Mouse (Mus musculus): ENCODE measurements around the gene Zfp398. TPM values are rescaled to one million over a fixed set of nuclear protein-coding genes. Genes with fewer than 3 reads are reported as not detected.

Gene Zfp398
- polyA plus RNA-seq, 1 experiment from 2014 or later: 1.9 TPM

GRCm38 (mm10) chr6:47807419-47807818, 28.0 kb upstream of the Zfp398 start:
- Histone ChIP-seq H3K27ac (ENCODE audit: low read length) (no peak overlapping the region), H3K4me2 (ENCODE audit: low read depth, low read length) (no peak overlapping the region), H3K36me3 (ENCODE audit: control insufficient read depth, insufficient read depth) (peaks cover 14% of the 10 kb centered on the region; the same call in 1 of the 2 replicates), H3K9me3 (replicated peaks; ENCODE audit: control insufficient read depth, low read length) (no peaks in the 10 kb centered on the region), H3K4me3 (ENCODE audit: low read depth, low read length) (no peak overlapping the region), H3K4me1 (ENCODE audit: control insufficient read depth, low read depth, low read length) (peaks cover 17% of the 10 kb centered on the region), H3K9ac (ENCODE audit: low read depth, low read length) (no peak overlapping the region), H3K27me3 (ENCODE audit: control insufficient read depth, insufficient read depth, low read depth, low read length) (no peaks in the 10 kb centered on the region)
- no peak for ATAC-seq (ENCODE audit: low read depth)
- WGBS (ENCODE audit: insufficient replicate concordance): 70% methylated on average over 2 of the region's 2 CpGs

GRCm38 (mm10) chr6:47808545-47808944, 26.9 kb upstream of the Zfp398 start:
- ATAC-seq (ENCODE audit: low read depth): no peak
- H3K9me3 ChIP-seq (replicated peaks; ENCODE audit: control insufficient read depth, low read length): no peaks in the 10 kb centered on the region
- 77% methylated on average over 5 of the region's 5 CpGs for WGBS (ENCODE audit: insufficient replicate concordance)

GRCm38 (mm10) chr6:47809053-47809452, 26.4 kb upstream of the Zfp398 start:
- Histone ChIP-seq H3K4me1 (ENCODE audit: control insufficient read depth, low read depth, low read length) (peaks cover 20% of the 10 kb centered on the region), H3K36me3 (ENCODE audit: control insufficient read depth, insufficient read depth) (peaks cover 5% of the 10 kb centered on the region; the same call in 1 of the 2 replicates), H3K27me3 (ENCODE audit: control insufficient read depth, insufficient read depth, low read depth, low read length) (no peaks in the 10 kb centered on the region), H3K4me3 (ENCODE audit: low read depth, low read length) (no peak overlapping the region), H3K4me2 (ENCODE audit: low read depth, low read length) (no peak overlapping the region), H3K9me3 (replicated peaks; ENCODE audit: control insufficient read depth, low read length) (no peaks in the 10 kb centered on the region), H3K9ac (ENCODE audit: low read depth, low read length) (no peak overlapping the region), H3K27ac (ENCODE audit: low read length) (no peak overlapping the region)
- no peak for ATAC-seq (ENCODE audit: low read depth)
- 63% methylated on average over 4 of the region's 4 CpGs for whole genome bisulfite sequencing (ENCODE audit: insufficient replicate concordance)

More at GRCm38 (mm10) chr6:47808545-47808944, 26.9 kb upstream of the Zfp398 start:
- Histone ChIP-seq H3K9ac (ENCODE audit: low read depth, low read length) (no peak overlapping the region), H3K4me3 (ENCODE audit: low read depth, low read length) (no peak overlapping the region), H3K36me3 (ENCODE audit: control insufficient read depth, insufficient read depth) (peaks cover 5% of the 10 kb centered on the region; the same call in 1 of the 2 replicates), H3K4me1 (ENCODE audit: control insufficient read depth, low read depth, low read length) (peaks cover 17% of the 10 kb centered on the region), H3K27ac (ENCODE audit: low read length) (no peak overlapping the region), H3K4me2 (ENCODE audit: low read depth, low read length) (no peak overlapping the region), H3K27me3 (ENCODE audit: control insufficient read depth, insufficient read depth, low read depth, low read length) (no peaks in the 10 kb centered on the region)

- peaks cover 5% of the 10 kb centered on the region; the same call in 1 of the 2 replicates for H3K36me3 ChIP-seq (ENCODE audit: control insufficient read depth, insufficient read depth)
- no peaks in the 10 kb centered on the region for H3K9me3 ChIP-seq (replicated peaks; ENCODE audit: control insufficient read depth, low read length)
- ATAC-seq (ENCODE audit: low read depth): no peak
- no peak overlapping the region for H3K9ac ChIP-seq (ENCODE audit: low read depth, low read length)
- H3K27ac ChIP-seq (ENCODE audit: low read length): no peak overlapping the region
- no peak overlapping the region for H3K4me2 ChIP-seq (ENCODE audit: low read depth, low read length)
- H3K4me3 ChIP-seq (ENCODE audit: low read depth, low read length): no peak overlapping the region
- H3K27me3 ChIP-seq (ENCODE audit: control insufficient read depth, insufficient read depth, low read depth, low read length): no peaks in the 10 kb centered on the region
- H3K4me1 ChIP-seq (ENCODE audit: control insufficient read depth, low read depth, low read length): peaks cover 23% of the 10 kb centered on the region
- WGBS (ENCODE audit: insufficient replicate concordance): 58% methylated on average over 2 of the region's 2 CpGs
These were observed 25.3 kb upstream of the Zfp398 start for GRCm38 (mm10) chr6:47810181-47810580.

- no peak for ATAC-seq (ENCODE audit: low read depth)
- Histone ChIP-seq H3K36me3 (ENCODE audit: control insufficient read depth, insufficient read depth) (peaks cover 4% of the 10 kb centered on the region; the same call in 1 of the 2 replicates), H3K27ac (ENCODE audit: low read length) (no peak overlapping the region; the same call in 1 of the 2 replicates), H3K4me3 (ENCODE audit: low read depth, low read length) (peak overlapping the region; percentile 82), H3K4me2 (ENCODE audit: low read depth, low read length) (peak overlapping the region; percentile 90), H3K9ac (ENCODE audit: low read depth, low read length) (no peak overlapping the region), H3K27me3 (ENCODE audit: control insufficient read depth, insufficient read depth, low read depth, low read length) (no peaks in the 10 kb centered on the region), H3K4me1 (ENCODE audit: control insufficient read depth, low read depth, low read length) (peaks cover 23% of the 10 kb centered on the region), H3K9me3 (replicated peaks; ENCODE audit: control insufficient read depth, low read length) (no peaks in the 10 kb centered on the region)
- 59% methylated on average over 5 of the region's 5 CpGs for WGBS (ENCODE audit: insufficient replicate concordance)
These were observed 24.1 kb upstream of the Zfp398 start for GRCm38 (mm10) chr6:47811324-47811723.

- no peaks in the 10 kb centered on the region for H3K36me3 ChIP-seq (ENCODE audit: control insufficient read depth, insufficient read depth)
- H3K4me3 ChIP-seq (ENCODE audit: low read depth, low read length): peak overlapping the region; percentile 82
- peak overlapping the region; percentile 89 for H3K27ac ChIP-seq (ENCODE audit: low read length)
- H3K9ac ChIP-seq (ENCODE audit: low read depth, low read length): peak overlapping the region; percentile 78
- under 1% methylated on average over 17 of the region's 17 CpGs for WGBS (ENCODE audit: insufficient replicate concordance)
- no peaks in the 10 kb centered on the region for H3K27me3 ChIP-seq (ENCODE audit: control insufficient read depth, insufficient read depth, low read depth, low read length)
- ATAC-seq (ENCODE audit: low read depth): no peak
- peaks cover 23% of the 10 kb centered on the region for H3K4me1 ChIP-seq (ENCODE audit: control insufficient read depth, low read depth, low read length)
- H3K9me3 ChIP-seq (replicated peaks; ENCODE audit: control insufficient read depth, low read length): no peaks in the 10 kb centered on the region
- peak overlapping the region; percentile 90 for H3K4me2 ChIP-seq (ENCODE audit: low read depth, low read length)
These were observed 23.1 kb upstream of the Zfp398 start for GRCm38 (mm10) chr6:47812271-47812915.

- under 1% methylated on average over 44 of the region's 44 CpGs for WGBS (ENCODE audit: insufficient replicate concordance)
- Histone ChIP-seq H3K27ac (ENCODE audit: low read length) (peak within 1 kb of the TSS; percentile 89), H3K27me3 (ENCODE audit: control insufficient read depth, insufficient read depth, low read depth, low read length) (no peaks in the 10 kb centered on the region), H3K4me1 (ENCODE audit: control insufficient read depth, low read depth, low read length) (peaks cover 23% of the 10 kb centered on the region), H3K36me3 (ENCODE audit: control insufficient read depth, insufficient read depth) (no peaks in the 10 kb centered on the region), H3K9me3 (replicated peaks; ENCODE audit: control insufficient read depth, low read length) (no peaks in the 10 kb centered on the region), H3K4me2 (ENCODE audit: low read depth, low read length) (peak within 1 kb of the TSS; percentile 90), H3K4me3 (ENCODE audit: low read depth, low read length) (peak within 1 kb of the TSS; percentile 82), H3K9ac (ENCODE audit: low read depth, low read length) (peak within 1 kb of the TSS; percentile 78)
- ATAC-seq (ENCODE audit: low read depth): peak; percentile 97
These were observed 22.1 kb upstream of the Zfp398 start, which contains the start of gene Pdia4 for GRCm38 (mm10) chr6:47813257-47813878. Gene Pdia4, minus strand, starts transcription at chr6:47813430.

- no peak overlapping the region for H3K27ac ChIP-seq (ENCODE audit: low read length)
- H3K9me3 ChIP-seq (replicated peaks; ENCODE audit: control insufficient read depth, low read length): no peaks in the 10 kb centered on the region
- 89% methylated on average over 1 of the region's 1 CpGs for WGBS (ENCODE audit: insufficient replicate concordance)
- H3K27me3 ChIP-seq (ENCODE audit: control insufficient read depth, insufficient read depth, low read depth, low read length): no peaks in the 10 kb centered on the region
- H3K4me1 ChIP-seq (ENCODE audit: control insufficient read depth, low read depth, low read length): peaks cover 16% of the 10 kb centered on the region
- no peak overlapping the region for H3K4me2 ChIP-seq (ENCODE audit: low read depth, low read length)
- H3K4me3 ChIP-seq (ENCODE audit: low read depth, low read length): no peak overlapping the region
- no peak for ATAC-seq (ENCODE audit: low read depth)
- H3K9ac ChIP-seq (ENCODE audit: low read depth, low read length): no peak overlapping the region
- H3K36me3 ChIP-seq (ENCODE audit: control insufficient read depth, insufficient read depth): no peaks in the 10 kb centered on the region
These were observed 19.3 kb upstream of the Zfp398 start for GRCm38 (mm10) chr6:47816151-47816550.

- no peak for ATAC-seq (ENCODE audit: low read depth)
- Histone ChIP-seq H3K9ac (ENCODE audit: low read depth, low read length) (no peak overlapping the region), H3K27me3 (ENCODE audit: control insufficient read depth, insufficient read depth, low read depth, low read length) (no peaks in the 10 kb centered on the region), H3K4me3 (ENCODE audit: low read depth, low read length) (no peak overlapping the region), H3K4me2 (ENCODE audit: low read depth, low read length) (no peak overlapping the region), H3K27ac (ENCODE audit: low read length) (no peak overlapping the region), H3K9me3 (replicated peaks; ENCODE audit: control insufficient read depth, low read length) (no peaks in the 10 kb centered on the region), H3K36me3 (ENCODE audit: control insufficient read depth, insufficient read depth) (no peaks in the 10 kb centered on the region), H3K4me1 (ENCODE audit: control insufficient read depth, low read depth, low read length) (peaks cover 4% of the 10 kb centered on the region; the same call in 1 of the 2 replicates)
- WGBS (ENCODE audit: insufficient replicate concordance): 68% methylated on average over 8 of the region's 8 CpGs
These were observed 16.7 kb upstream of the Zfp398 start for GRCm38 (mm10) chr6:47818721-47819120.
